Mouse (Mus musculus) effector memory CD4-positive, alpha-beta T cell, adult 7 months (primary cell): Measurements from ENCODE around the gene Tacr2. TPM values are rescaled to one million over a fixed set of nuclear protein-coding genes. Genes with fewer than 3 reads are reported as not detected.

Source experiments
- polyA plus RNA-seq: library from polyadenylated mRNA; unstranded; fragments of 100-300 nt; shearing (Covaris generic); gene quantifications from one replicate; pipeline ENCODE4 v1.2.1, GENCODE M21; 2017

Gene Tacr2
- polyA plus RNA-seq: 0.22 TPM

DNA sequence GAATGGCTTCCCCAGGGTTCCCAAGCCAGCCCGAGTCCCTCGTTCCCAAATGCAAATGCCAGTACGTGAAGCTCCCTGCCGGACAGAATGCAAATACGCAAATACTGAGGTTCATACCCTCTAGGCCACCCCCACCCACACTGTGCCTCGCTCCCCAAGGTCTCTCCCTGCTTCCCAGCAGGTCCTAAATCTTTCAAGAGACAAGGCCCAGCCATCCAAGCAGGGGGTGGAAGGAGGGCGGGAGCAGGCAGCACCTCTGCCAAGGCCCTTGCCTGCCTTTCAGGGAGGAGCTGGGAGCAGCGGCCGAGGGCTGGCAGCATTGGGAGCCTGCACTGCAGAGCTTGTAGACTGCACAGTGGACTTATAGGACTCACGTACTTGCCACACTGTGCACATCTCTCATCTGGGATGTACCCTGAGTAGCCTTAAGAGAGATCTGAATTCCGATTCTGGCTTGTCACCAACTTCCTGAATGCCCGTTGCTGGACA, at the start of gene Tacr2:
Gene Tacr2, plus strand, starts transcription at position 439 of the 489 bp plus-strand sequence.

DNA sequence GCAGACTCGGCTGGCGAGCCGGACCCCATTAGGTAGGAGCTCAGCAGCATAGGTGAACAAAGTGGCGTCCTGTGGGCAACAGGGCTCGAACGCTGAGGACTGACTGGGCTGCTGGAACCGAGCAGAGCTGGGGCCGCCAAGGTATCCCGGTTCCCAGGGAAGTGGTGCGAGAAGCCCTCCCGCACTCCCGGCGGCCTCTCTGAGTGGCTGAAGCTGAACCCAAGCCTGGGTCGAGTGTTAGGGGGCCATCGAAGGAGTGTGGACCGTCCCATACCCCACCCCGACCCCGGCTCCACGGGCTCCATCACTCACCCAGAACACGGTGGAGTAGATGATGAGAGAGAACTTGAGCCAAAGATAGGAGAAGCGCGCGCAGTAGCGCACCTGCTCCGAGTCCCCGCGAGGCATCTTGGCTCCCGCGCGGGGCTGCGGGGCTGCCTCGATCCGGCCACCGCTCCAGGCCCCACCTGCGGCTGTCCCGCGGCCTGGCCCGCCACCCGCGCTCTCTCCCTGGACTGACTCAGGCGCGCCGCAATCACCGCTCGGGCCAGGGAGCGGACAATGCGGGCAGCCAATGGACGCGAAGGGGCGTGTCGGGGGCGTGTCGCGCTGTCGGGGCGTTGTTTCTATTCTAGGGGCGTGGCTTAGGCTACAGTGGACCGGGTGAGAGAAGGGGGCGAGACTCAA, 21.4 kb upstream of the Tacr2 start, which contains the start of gene Tspan15:
Gene Tspan15, minus strand, starts transcription at position 544 of the 687 bp plus-strand sequence.

Other genes with a start within 250 kb of the Tacr2 start
- gene Neurog3, start 119.3 kb upstream of the Tacr2 start, polyA plus RNA-seq: 0.41 TPM
- 1.9 TPM for gene Fam241b, start 108.5 kb upstream of the Tacr2 start, polyA plus RNA-seq
- gene Tspan15, start 21.2 kb upstream of the Tacr2 start, polyA plus RNA-seq: 0.72 TPM
- gene Hk1, start 127.5 kb downstream of the Tacr2 start, polyA plus RNA-seq: 80.3 TPM
- not detected for gene Hkdc1, start 170.1 kb downstream of the Tacr2 start, polyA plus RNA-seq
- gene 4930507D05Rik, start 197.1 kb downstream of the Tacr2 start, polyA plus RNA-seq: 0.57 TPM
- gene Supv3l1, start 197.3 kb downstream of the Tacr2 start, polyA plus RNA-seq: 28.1 TPM
- gene Vps26a, start 234.4 kb downstream of the Tacr2 start, polyA plus RNA-seq: 54.4 TPM